Mouse (Mus musculus): ENCODE measurements around the gene Rnf214. TPM values are rescaled to one million over a fixed set of nuclear protein-coding genes. Genes with fewer than 3 reads are reported as not detected.

Gene Rnf214
- total RNA-seq, 1 experiment from 2014 or later = 39.0 TPM

DNA sequence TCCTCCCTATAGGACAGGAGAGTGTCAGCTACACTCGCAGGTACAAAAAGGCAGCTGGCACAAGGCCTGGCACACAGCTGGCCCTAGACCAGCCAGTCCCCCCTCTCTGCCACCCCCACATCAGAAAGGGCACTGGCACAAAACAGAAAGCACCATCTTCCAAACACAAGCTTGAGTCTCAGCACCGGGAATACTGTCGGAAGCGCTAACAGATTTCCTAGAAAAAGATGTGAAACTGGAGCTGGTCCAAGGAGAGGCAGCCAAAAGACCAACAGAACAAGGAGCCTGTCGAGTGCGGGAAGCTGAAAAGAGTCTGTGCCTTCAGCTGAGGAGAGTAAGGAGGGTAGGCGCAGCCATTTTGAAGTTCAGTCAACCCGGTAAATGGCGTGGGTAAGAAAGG, 91.6 kb downstream of the Rnf214 start:
- DNase-seq = no peak

Small RNA genes within 50 kb of the gene (microRNA-seq; reads per million reads assigned to microRNA genes)
- gene Mir7087 = 0.85 to 1.5 reads per million in 2 experiments

Other genes with a start within 250 kb of the Rnf214 start
- 12.4 and 13.1 TPM in 2 replicates for gene Cep164, start 78.2 kb downstream of the Rnf214 start, total RNA-seq (2021)
- gene Bace1, start 68.3 kb downstream of the Rnf214 start, total RNA-seq (2021) = 25.2 and 25.6 TPM in 2 replicates
- gene Pcsk7, start 414 bp downstream of the Rnf214 start, total RNA-seq (2021) = 26.6 and 28.4 TPM in 2 replicates
- gene Tagln, start 29.1 kb upstream of the Rnf214 start, total RNA-seq (2021) = 57.9 and 85.1 TPM in 2 replicates
- 177 and 178 TPM in 2 replicates for gene Sidt2, start 48.3 kb upstream of the Rnf214 start, total RNA-seq (2021)
- gene Pafah1b2, start 105.8 kb upstream of the Rnf214 start, total RNA-seq (2021) = 132 and 135 TPM in 2 replicates
- 53.9 and 56.6 TPM in 2 replicates for gene Sik3, start 105.9 kb upstream of the Rnf214 start, total RNA-seq (2021)